Mouse (Mus musculus): Measurements from ENCODE around the gene Ccng2. TPM values are rescaled to one million over a fixed set of nuclear protein-coding genes. Genes with fewer than 3 reads are reported as not detected.

Ccng2 gene
- polyA plus RNA-seq, 1 experiment from 2014 or later, result 136 TPM

GRCm38 (mm10) chr5:93265164-93265800 lies 1.8 kb upstream of the Ccng2 start:
- no peak for ATAC-seq (ENCODE audit: low FRiP score, low read depth)
- Histone ChIP-seq H3K27ac (no peak overlapping the region), H3K4me2 (replicated peaks) (no peak overlapping the region), H3K9ac (no peak overlapping the region), H3K4me3 (no peak overlapping the region), H3K27me3 (replicated peaks) (no peaks in the 10 kb centered on the region), H3K9me3 (no peaks in the 10 kb centered on the region), H3K4me1 (peaks cover 13% of the 10 kb centered on the region), H3K36me3 (peaks cover 8% of the 10 kb centered on the region; the same call in 1 of the 2 replicates)
- WGBS, result 88% methylated on average over 7 of the region's 7 CpGs

GRCm38 (mm10) chr5:93265801-93266580 lies 1.1 kb upstream of the Ccng2 start:
- Histone ChIP-seq H3K27ac (no peak overlapping the region), H3K4me1 (peaks cover 13% of the 10 kb centered on the region), H3K9me3 (no peaks in the 10 kb centered on the region), H3K27me3 (replicated peaks) (no peaks in the 10 kb centered on the region), H3K36me3 (peaks cover 13% of the 10 kb centered on the region), H3K4me3 (no peak overlapping the region), H3K9ac (no peak overlapping the region), H3K4me2 (replicated peaks) (peak overlapping the region; percentile 60)
- ATAC-seq (ENCODE audit: low FRiP score, low read depth), result no peak
- WGBS, result 73% methylated on average over 13 of the region's 13 CpGs

DNA sequence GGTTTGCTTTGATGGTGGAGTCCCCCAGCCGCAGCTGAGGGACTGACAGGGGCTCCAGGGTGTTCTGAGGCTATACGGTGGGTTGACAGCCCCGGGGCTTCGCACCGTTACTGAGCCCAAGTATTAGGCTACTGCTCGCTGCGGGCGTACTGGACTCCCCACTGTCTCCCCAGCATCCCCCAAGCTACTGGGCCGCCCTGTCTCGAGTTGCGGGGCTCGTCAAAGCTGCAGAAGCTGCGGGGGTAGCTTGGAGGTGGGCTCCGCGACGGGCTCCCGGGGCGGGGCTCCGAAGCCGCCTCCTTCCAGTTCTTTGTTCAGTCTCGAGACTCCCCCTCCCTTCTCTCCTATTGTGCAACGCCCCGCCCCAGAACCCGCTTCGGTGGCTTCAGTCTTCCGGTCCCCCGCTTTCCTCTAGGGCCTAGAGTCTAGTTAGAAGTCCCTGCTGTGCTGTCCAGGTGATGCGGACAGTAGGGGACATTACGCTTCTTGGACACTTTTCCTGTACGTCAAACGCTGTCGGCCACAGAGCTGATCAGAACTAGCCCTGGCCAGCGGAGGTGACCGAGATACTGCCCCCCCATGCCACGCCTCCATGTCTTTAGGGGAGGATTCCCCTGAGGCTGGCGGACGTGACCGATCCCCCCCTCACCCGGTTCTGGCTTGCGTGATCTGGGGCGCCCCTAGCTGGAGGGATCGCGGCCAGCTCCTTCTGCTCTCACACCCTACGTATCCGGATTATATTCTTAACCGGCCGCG lies 972 bp downstream of the Ccng2 start:
- peak; percentile 77 for ATAC-seq (ENCODE audit: low FRiP score, low read depth)
- H3K9ac ChIP-seq, result peak overlapping the region; percentile 97
- no peaks in the 10 kb centered on the region for H3K9me3 ChIP-seq
- peaks cover 31% of the 10 kb centered on the region for H3K36me3 ChIP-seq
- H3K4me3 ChIP-seq, result peak overlapping the region; percentile 93
- peaks cover 13% of the 10 kb centered on the region for H3K4me1 ChIP-seq
- WGBS, result under 1% methylated on average over 48 of the region's 48 CpGs
- H3K27ac ChIP-seq, result peak overlapping the region; percentile 94
- no peaks in the 10 kb centered on the region for H3K27me3 ChIP-seq (replicated peaks)
- peak overlapping the region; percentile 60 for H3K4me2 ChIP-seq (replicated peaks)

DNA sequence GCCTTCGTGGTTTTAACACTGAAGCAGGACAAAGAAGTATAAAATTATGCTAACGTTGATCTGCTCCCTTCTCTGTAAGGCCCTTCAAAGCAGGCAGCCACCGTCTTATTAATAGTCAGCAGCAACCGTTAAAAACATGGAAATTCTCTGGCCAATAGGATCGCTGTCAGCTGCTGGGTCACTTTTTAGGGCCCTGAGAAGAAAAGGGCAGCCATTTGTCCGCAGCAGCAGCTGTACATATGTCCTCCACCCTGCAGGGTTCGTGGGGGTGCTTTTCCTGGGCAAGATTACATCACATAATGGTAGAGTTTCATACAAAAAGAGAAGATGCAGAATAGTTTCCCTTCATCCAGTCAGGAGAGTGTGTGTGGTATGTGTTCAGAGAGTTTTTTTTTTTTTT lies 3.0 kb downstream of the Ccng2 start:
- Histone ChIP-seq H3K4me2 (replicated peaks) (peak overlapping the region; percentile 60), H3K36me3 (peaks cover 51% of the 10 kb centered on the region), H3K4me3 (peak overlapping the region; percentile 0; the same call in 1 of the 2 replicates), H3K27ac (no peak overlapping the region), H3K9ac (peak overlapping the region; percentile 42), H3K4me1 (peaks cover 13% of the 10 kb centered on the region), H3K27me3 (replicated peaks) (no peaks in the 10 kb centered on the region), H3K9me3 (no peaks in the 10 kb centered on the region)
- no peak for ATAC-seq (ENCODE audit: low FRiP score, low read depth)
- WGBS, result 49% methylated on average over 7 of the region's 7 CpGs

- no peak overlapping the region for H3K9ac ChIP-seq
- H3K27ac ChIP-seq, result no peak overlapping the region
- H3K9me3 ChIP-seq, result no peaks in the 10 kb centered on the region
- H3K4me1 ChIP-seq, result peaks cover 13% of the 10 kb centered on the region
- H3K27me3 ChIP-seq (replicated peaks), result no peaks in the 10 kb centered on the region
- 97% methylated on average over 18 of the region's 18 CpGs for WGBS
- no peak for ATAC-seq (ENCODE audit: low FRiP score, low read depth)
- no peak overlapping the region for H3K4me2 ChIP-seq (replicated peaks)
- no peak overlapping the region for H3K4me3 ChIP-seq
- peaks cover 57% of the 10 kb centered on the region for H3K36me3 ChIP-seq
Measured at GRCm38 (mm10) chr5:93270721-93271120, 3.7 kb downstream of the Ccng2 start.

- Histone ChIP-seq H3K27ac (no peak overlapping the region), H3K4me3 (no peak overlapping the region), H3K36me3 (peaks cover 8% of the 10 kb centered on the region), H3K4me1 (no peaks in the 10 kb centered on the region), H3K4me2 (replicated peaks) (no peak overlapping the region), H3K9ac (no peak overlapping the region), H3K27me3 (replicated peaks) (no peaks in the 10 kb centered on the region), H3K9me3 (no peaks in the 10 kb centered on the region)
- ATAC-seq (ENCODE audit: low FRiP score, low read depth), result 0 out of 2 replicates have a peak, but pooled peaks have one; percentile 41
- WGBS, result 81% methylated on average over 14 of the region's 14 CpGs
Measured at GRCm38 (mm10) chr5:93282446-93283107, 15.5 kb downstream of the Ccng2 start.

- Histone ChIP-seq H3K27ac (no peak overlapping the region), H3K4me2 (replicated peaks) (no peak overlapping the region), H3K4me3 (no peak overlapping the region), H3K27me3 (replicated peaks) (no peaks in the 10 kb centered on the region), H3K4me1 (no peaks in the 10 kb centered on the region), H3K9me3 (no peaks in the 10 kb centered on the region), H3K36me3 (peaks cover 2% of the 10 kb centered on the region), H3K9ac (no peak overlapping the region)
- no peak for ATAC-seq (ENCODE audit: low FRiP score, low read depth)
- 84% methylated on average over 7 of the region's 7 CpGs for WGBS
Measured at GRCm38 (mm10) chr5:93283109-93283508, 16.1 kb downstream of the Ccng2 start.

DNA sequence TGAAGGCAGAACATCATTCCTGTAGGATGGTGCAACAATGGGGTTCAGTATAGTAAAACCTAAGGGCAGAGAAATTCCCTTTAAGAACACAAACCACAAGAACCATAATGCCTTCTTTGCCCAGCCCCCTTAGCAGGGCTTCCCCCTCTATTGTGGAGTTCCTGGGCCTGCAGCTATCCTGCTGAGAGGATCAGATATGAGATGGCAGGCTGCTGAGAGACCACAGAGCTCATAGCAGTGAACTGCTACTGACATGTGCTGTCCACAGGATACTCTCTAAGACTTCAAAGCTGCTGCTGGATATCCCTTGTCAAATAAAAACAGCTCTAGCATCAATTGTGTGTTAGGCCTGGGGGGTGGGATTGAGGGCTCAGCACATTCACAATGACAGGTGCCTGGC lies 21.5 kb downstream of the Ccng2 start:
- H3K4me3 ChIP-seq, result no peak overlapping the region
- no peak for ATAC-seq (ENCODE audit: low FRiP score, low read depth)
- no peaks in the 10 kb centered on the region for H3K27me3 ChIP-seq (replicated peaks)
- no peak overlapping the region for H3K4me2 ChIP-seq (replicated peaks)
- H3K36me3 ChIP-seq, result no peaks in the 10 kb centered on the region
- no peaks in the 10 kb centered on the region for H3K4me1 ChIP-seq
- no peak overlapping the region for H3K27ac ChIP-seq
- H3K9me3 ChIP-seq, result peaks cover 10% of the 10 kb centered on the region; the same call in 1 of the 2 replicates
- no peak overlapping the region for H3K9ac ChIP-seq

- no peaks in the 10 kb centered on the region for H3K4me1 ChIP-seq
- H3K9ac ChIP-seq, result no peak overlapping the region
- no peaks in the 10 kb centered on the region for H3K36me3 ChIP-seq
- no peak overlapping the region for H3K4me2 ChIP-seq (replicated peaks)
- peaks cover 10% of the 10 kb centered on the region; the same call in 1 of the 2 replicates for H3K9me3 ChIP-seq
- H3K27ac ChIP-seq, result no peak overlapping the region
- no peak overlapping the region for H3K4me3 ChIP-seq
- 60% methylated on average over 2 of the region's 2 CpGs for WGBS
- no peak for ATAC-seq (ENCODE audit: low FRiP score, low read depth)
- H3K27me3 ChIP-seq (replicated peaks), result no peaks in the 10 kb centered on the region
Measured at GRCm38 (mm10) chr5:93290282-93290681, 23.2 kb downstream of the Ccng2 start.

- no peak overlapping the region for H3K9ac ChIP-seq
- 82% methylated on average over 5 of the region's 5 CpGs for WGBS
Measured at GRCm38 (mm10) chr5:93296341-93296746, 29.3 kb downstream of the Ccng2 start.

DNA sequence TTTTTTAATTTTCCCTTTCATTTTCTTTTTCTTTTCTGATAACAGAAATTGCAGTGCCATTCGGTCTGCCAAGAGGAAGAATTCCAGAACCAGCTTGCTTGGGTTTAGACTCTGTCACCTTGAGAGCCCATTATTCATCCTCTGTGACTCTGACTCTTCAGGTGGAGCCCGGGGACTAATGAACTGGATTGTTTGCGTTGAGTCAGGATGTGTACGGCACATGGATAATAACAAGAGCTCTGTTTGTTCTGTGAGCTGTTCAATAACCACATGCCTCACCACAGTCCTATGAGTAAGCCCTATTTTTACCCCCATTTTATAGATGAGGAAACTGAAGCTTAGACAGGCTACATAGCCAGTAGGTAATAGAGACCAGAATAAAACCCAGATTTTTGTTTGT lies 29.7 kb downstream of the Ccng2 start:
- Histone ChIP-seq H3K9ac (no peak overlapping the region), H3K4me2 (replicated peaks) (no peak overlapping the region), H3K9me3 (peaks cover 10% of the 10 kb centered on the region; the same call in 1 of the 2 replicates), H3K36me3 (no peaks in the 10 kb centered on the region), H3K27me3 (replicated peaks) (no peaks in the 10 kb centered on the region), H3K27ac (no peak overlapping the region), H3K4me1 (no peaks in the 10 kb centered on the region), H3K4me3 (no peak overlapping the region)
- 84% methylated on average over 4 of the region's 4 CpGs for WGBS
- no peak for ATAC-seq (ENCODE audit: low FRiP score, low read depth)

More at GRCm38 (mm10) chr5:93296341-93296746, 29.3 kb downstream of the Ccng2 start:
- no peak overlapping the region for H3K4me2 ChIP-seq (replicated peaks)
- H3K4me3 ChIP-seq, result no peak overlapping the region
- no peak for ATAC-seq (ENCODE audit: low FRiP score, low read depth)
- H3K36me3 ChIP-seq, result no peaks in the 10 kb centered on the region
- peaks cover 10% of the 10 kb centered on the region; the same call in 1 of the 2 replicates for H3K9me3 ChIP-seq
- no peaks in the 10 kb centered on the region for H3K27me3 ChIP-seq (replicated peaks)
- H3K4me1 ChIP-seq, result no peaks in the 10 kb centered on the region
- H3K27ac ChIP-seq, result no peak overlapping the region

GRCm38 (mm10) chr5:93297311-93297710 lies 30.3 kb downstream of the Ccng2 start:
- WGBS, result 88% methylated on average over 3 of the region's 3 CpGs
- Histone ChIP-seq H3K27ac (no peak overlapping the region), H3K4me1 (no peaks in the 10 kb centered on the region)

More at GRCm38 (mm10) chr5:93297311-93297710, 30.3 kb downstream of the Ccng2 start:
- no peak for ATAC-seq (ENCODE audit: low FRiP score, low read depth)
- Histone ChIP-seq H3K27me3 (replicated peaks) (no peaks in the 10 kb centered on the region), H3K36me3 (no peaks in the 10 kb centered on the region), H3K9me3 (peaks cover 10% of the 10 kb centered on the region; the same call in 1 of the 2 replicates), H3K4me3 (no peak overlapping the region), H3K9ac (no peak overlapping the region), H3K4me2 (replicated peaks) (no peak overlapping the region)
